Mouse (Mus musculus): ENCODE measurements around the gene Atg16l2.

Atg16l2 gene

DNA sequence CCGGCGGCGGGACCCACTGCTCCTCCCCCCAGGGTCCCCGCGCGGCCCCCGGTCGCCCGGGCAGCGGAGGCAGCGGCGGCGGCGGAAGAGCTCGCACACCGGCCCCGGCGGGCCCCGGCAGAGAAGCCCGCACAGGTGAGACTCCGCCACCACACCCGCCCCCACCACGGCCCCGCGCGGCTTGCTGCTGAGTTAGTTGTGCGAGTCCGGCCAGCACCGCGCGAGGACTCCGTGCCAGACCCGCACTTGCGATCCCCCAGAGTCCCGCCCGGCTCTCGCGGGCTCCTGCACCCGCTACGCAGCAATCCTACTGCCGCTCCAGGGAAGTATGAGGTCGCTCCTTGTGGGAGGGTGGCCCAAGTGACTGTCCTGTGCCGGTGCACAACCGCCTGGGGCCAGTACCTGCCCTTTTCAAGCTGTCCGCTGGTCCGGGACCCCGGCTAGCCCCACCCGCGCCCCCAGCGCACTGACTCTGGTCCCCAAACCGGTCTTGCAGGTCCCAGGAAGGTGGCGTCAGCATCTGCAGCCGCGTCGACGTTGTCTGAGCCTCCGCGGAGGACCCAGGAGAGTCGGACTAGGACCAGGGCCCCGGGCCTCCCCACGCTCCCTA, 19.3 kb upstream of the Atg16l2 start:
- DNase-seq (ENCODE audit: low spot score) = peak; percentile 64

DNA sequence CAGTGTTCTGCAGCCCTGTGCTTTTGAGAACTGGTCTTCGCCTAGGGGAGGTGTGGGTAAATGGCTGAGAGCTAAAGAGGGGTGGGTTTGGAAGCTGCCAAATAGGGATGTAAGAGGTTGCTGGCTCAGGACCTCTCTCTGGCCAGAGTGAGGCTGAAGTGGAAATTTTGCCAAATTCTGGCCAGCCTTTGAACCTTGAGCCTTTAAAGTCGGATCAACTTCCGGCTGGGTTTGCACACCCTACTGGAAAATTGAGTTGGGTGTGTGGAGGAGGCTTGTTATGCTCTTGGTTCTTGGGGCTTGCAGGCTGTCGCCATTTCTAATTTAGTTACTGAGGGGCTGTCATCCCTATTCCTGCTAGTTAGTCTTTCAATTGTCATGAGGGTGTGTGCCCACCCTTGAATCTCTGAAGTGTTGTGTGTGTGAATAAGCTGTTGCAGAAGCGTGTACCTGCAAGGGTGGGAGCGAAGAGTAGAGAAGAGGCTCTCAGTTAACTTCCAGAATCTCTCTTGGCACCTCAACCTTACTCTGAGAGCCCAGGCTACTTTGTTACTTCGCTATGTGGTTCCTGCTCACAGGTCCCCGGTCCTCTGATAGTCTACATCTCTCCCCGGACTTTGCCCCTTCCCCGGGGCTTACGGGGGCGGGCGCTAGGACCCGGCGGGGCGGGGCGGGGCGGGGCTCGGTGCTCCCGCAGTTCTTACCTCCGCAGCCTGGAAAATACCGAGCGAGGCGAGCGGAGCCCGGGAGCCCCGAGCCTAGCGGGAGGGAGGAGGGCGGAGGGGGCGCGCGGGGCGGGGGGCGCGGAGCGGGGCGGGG, 18.6 kb upstream of the Atg16l2 start:
- peak; percentile 49 for DNase-seq (ENCODE audit: low spot score)

DNA sequence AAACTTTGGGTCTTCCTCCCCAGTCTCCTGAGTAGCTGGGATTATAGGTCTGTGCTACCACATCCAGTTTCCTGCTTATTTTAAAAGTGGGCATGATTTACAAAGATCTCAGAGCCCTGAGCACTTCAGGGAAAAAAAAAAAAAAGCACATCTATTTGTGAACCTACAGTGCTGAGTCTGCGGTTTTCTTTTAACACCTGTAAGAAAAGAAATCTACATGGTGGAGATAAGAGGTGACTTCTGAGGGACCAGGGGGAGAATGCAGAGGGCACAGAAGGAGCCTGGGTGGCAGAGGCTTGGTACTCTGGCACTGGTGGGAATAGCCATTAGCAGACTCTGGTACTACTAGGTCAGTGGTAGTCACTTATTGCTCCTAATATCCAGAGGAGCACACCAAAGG, 17.7 kb upstream of the Atg16l2 start:
- DNase-seq (ENCODE audit: low spot score) = no peak

DNA sequence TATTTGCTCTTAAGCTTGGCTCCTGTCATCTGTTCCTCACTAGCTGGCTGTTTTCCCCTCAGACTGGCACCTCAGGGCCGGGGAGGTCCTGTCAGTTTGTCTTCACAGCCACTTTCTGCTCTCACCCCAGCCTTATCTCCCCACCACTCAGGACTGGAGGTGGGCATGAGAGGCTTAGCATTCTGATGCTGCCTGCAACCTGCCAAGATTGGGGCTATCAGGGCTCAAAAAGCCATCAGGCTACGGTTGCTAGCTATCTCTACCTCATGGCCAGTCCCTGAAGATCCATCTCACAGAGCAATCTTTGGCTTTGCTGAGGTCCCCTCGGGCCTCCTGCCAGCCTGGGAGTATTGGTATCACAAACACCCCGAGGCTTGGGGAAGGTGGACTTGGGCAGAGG, 16.8 kb upstream of the Atg16l2 start:
- no peak for DNase-seq (ENCODE audit: low spot score)

- no peak for DNase-seq (ENCODE audit: low spot score)
Observed at GRCm38 (mm10) chr7:101317014-101317413, 15.0 kb upstream of the Atg16l2 start, which contains the start of gene Stard10. Gene Stard10 (plus strand): TSS chr7:101317086.

DNA sequence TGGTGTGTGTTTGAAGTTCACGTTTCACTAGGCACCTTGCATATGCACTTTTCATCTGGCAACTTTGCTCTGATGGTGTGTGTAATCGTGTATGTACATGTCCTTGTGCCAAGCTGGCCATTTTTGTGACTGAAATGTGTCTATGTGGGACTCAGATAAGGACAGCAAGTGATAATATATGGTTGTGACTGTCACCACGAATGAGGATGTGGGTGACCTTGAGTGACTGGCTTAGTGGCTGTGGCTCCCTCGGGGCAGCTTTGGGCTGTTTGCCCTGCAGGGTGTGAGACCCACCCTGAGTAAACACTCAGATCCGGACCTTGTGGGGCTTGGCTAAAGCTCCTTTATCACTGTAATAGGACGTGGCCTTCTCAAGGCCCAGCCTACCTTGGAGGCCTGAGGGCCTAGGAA, 14.5 kb upstream of the Atg16l2 start:
- no peak for DNase-seq (ENCODE audit: low spot score)

GRCm38 (mm10) chr7:101315699-101316098, 13.6 kb upstream of the Atg16l2 start:
- no peak for DNase-seq (ENCODE audit: low spot score)

DNA sequence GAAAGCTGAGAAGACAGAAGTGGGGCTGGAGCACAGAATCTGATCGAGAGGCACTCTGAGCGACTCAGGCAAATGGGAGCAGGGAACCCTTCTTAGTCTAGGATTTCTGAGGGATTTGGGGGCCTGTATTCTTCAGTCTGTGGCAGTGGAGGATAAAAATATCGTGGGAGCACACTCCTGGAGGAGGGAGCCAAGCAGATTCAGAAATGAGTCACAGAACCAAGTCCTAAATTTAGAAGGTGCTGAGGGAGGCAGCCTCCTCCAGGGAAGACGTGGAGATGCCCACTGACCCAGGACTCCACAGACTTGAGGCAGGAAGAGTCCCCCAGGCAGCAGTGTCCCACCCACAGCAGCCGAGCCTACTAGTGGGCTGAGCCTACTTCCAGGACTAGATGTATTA, 12.3 kb upstream of the Atg16l2 start:
- DNase-seq (ENCODE audit: low spot score) = no peak

GRCm38 (mm10) chr7:101313033-101313432, 11.0 kb upstream of the Atg16l2 start:
- no peak for DNase-seq (ENCODE audit: low spot score)

DNA sequence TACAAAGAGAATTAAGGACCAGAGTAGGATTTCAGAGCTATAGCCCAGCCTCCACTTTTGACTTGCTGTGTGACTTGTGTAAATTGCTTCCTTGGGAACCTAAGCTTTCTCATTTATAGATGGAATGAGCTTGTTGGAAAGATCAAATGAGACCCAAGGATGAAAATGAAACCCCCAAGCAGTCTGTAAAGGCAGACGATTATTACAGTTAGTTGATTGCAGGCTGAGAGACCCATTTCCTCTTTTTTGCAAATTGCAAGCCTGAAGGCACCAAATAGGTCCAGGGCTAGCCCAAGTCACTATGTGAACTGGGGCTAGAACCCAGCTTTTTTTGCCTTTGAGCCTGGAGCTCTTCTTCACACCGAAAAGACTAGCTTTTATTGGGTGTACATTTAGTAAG, 9.0 kb upstream of the Atg16l2 start:
- no peak for DNase-seq (ENCODE audit: low spot score)

DNA sequence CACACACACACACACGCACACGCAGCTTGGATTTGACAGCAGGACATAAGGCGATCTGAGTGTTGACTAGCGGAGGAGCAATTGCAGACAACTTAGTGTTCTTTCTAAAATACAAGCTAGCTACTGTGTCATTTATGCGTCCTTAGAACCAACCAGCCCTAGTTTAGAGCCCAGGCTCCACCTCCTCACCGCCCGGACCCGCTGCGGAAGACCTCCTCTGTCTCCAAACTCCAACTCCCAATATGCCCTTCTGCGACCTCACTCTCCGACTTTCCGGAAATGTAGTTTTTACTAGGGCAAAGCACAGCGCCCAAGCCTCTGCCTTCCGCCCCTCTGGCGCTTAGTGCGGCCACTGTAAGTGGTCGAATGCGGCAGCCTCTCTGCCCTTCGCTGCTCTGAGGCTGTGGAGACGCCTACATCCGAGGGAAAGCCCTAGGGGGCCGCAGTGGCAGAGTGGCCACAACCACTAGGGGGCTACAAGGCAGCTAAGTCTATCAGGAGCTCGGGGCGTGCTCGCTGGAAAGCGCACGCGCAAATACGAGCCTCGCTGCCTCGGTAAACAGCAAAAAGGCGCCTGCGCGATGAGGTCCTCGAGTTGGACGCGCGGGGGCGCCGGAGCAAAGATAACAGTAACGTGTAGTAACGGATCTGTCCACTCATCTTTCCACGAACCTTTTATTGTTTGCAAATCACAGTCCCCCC, 8.4 kb upstream of the Atg16l2 start:
- DNase-seq (ENCODE audit: low spot score) = peak; percentile 99

GRCm38 (mm10) chr7:101309985-101310326, 7.9 kb upstream of the Atg16l2 start:
- DNase-seq (ENCODE audit: low spot score) = no peak

DNA sequence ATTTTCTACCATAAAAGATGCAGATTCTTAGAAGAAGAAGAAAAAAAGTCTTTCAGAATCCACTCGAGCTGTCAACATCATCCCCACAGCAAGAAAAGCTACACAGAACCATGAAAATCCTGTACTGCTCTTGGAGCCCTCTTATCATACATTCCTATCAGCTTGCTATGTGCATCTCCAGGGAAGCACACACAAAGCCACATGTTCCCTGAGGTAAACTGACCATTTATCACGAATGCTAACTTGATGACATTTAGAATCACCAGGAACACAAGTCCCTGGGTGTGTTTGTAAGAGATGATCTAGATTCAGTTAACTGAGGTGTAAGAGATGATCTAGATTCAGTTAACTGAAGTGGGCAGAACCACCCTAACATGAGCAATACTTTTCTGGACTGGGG, 4.8 kb upstream of the Atg16l2 start:
- DNase-seq (ENCODE audit: low spot score) = no peak

DNA sequence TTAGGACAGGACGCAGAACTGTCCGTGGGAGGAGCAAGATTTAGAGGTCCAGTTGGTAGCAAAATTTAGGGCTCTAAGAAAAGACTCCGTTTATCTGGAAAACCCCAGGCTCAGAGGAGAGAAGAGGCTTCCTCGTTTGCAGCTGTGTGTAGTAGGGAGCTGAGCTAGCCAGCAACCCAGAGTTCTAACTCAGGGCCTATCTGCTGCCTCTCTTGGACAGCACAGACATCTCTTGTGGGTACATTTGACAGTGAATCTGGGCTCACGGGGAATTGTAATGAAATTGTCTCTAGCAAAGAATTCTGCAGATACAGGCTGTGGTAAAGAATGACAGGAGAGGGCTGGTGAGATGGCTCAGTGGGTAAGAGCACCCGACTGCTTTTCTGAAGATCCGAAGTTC, 640 bp upstream of the Atg16l2 start:
- DNase-seq (ENCODE audit: low spot score) = peak; percentile 49

GRCm38 (mm10) chr7:101301361-101301880, 630 bp downstream of the Atg16l2 start:
- no peak for DNase-seq (ENCODE audit: low spot score)

- no peak for DNase-seq (ENCODE audit: low spot score)
Observed at GRCm38 (mm10) chr7:101298375-101298774, 3.7 kb downstream of the Atg16l2 start.

DNA sequence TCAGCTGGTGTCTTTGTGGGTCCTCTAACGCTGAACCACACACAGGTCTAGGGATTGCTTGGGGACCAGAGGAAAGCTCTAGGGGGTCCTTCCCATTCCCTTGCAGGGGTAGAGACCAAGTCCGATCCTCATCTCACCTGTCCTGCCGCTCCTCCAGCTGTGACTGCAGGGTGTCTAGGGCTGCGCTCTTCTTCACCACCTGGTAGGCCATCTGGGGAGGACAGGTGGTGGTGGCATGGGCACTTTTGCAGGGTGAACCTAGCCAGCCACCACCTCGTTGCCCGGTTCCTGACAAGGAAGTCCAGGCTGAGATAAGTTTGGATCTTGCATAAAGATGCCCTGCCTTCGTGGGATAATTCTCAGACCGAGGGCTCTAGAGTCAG, 5.0 kb downstream of the Atg16l2 start:
- no peak for DNase-seq (ENCODE audit: low spot score)

DNA sequence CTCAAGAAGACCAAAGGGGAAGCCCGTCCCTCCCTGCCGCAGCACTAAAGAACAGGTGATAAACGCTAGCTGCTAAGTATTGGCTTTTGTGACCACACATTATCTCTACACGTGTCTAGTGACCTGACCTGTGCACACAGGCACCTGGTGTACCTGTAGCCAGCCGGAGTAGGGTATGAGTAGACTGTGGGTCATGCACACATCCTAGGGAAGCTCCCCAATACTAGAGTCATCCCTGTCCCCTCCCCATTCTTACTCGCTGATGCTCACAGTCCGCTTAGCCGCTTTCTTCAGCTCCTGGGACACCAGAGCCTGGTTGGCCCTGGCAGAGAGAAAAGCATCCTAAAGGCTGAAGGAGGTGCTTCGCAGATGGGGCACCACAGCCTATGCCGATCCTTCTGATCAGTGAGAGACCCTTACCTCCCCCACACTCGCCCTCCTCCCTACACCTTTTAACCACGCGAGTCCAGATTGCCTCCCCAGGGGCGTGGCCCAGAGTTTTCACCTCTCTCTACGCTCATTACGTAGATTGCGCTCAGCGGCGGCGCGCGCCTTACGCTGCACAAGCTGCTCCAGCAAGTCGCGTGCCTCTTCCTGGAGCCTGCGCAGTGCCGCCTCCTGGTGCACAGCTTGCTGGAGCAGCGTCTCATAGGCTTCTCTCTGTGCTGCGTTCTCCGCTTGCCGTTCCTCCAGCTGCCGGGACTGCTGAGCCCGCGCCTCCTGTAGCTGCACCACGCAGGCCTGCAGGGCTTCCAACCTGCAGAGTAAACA, 5.6 kb downstream of the Atg16l2 start:
- DNase-seq (ENCODE audit: low spot score) = no peak

DNA sequence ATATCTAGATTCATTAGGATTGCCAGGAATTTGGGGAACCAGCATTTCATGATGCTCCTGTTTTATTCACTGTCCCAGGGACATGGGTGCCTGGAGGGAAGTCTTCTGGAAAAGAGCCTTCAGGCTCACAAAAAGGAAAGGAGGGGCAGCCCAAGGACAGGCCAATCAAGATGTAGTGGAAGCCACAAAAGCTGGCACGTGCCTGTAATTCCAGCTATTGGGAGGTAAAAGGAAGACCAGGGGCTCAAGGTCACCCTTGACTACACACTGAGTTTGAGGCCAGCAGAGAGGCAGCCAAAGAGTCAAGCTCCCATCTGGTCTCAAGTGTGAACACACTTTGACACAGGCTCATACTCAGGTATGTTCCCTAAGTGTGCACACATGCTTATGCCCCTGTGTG, 6.6 kb downstream of the Atg16l2 start:
- no peak for DNase-seq (ENCODE audit: low spot score)

DNA sequence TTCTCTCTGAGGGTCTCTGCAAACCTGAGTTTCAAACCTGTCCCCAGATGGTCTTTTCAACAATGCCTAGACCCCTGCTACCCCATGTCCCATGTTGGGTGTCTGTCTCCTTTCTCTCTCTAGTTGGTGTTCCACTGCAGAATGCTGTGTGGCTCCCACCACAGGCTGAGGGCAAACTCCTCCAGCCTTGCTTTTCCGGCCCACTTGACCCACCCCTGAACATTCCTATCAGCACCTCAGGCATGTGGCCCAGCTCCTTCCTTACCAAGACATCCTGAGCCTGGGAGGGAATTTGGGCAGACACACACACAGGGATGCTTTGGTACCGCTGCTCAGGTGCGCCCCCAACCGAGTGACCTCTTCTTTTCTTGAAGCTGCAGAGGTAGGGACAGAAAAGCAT, 8.4 kb downstream of the Atg16l2 start:
- DNase-seq (ENCODE audit: low spot score) = no peak

DNA sequence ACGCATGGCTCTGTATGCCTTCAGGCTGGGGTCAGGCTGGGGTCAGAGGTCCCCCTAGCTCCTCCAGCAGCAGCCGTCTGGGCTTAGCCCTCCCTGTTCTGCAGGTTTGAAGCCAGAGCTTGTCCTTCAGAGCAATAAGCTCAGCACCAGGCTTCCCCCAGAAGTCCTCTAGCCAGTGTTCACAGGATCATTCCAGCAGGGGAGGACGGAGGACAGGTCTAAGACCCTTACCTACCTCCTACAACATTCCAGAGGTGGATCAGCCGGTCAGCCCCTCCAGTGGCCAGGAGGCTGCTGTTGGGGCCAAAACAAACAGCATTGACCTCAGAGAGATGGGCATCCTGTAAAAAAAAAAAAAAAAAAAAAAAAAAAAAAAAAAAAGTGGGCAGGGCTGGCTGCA, 8.9 kb downstream of the Atg16l2 start:
- no peak for DNase-seq (ENCODE audit: low spot score)

DNA sequence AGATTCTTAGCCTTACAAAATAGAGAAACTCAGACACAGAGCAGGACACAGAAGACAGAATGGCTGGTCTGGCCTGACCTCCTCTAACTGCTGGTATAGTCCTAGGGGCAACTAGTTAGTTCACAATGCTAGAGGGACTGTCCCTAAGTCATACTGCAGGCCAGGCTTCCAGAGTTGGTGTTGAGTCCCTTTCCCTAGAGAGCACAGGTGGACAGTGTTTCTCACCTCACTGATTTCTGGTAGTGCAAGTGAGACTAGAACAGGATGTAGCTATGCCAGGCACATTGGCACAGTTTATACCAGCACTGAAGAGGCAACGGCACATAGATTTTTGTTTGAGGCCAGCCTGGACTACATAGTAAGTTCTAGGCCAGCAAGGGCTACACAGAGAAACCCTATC, 9.4 kb downstream of the Atg16l2 start:
- no peak for DNase-seq (ENCODE audit: low spot score)
